Mouse (Mus musculus): ENCODE data around the gene Bcl2a1b.
"Not testable (repeated sequence)": the region's sequence is repeated elsewhere in the genome, so short reads cannot be mapped to it uniquely, and the experiment has no call there.

DNA sequence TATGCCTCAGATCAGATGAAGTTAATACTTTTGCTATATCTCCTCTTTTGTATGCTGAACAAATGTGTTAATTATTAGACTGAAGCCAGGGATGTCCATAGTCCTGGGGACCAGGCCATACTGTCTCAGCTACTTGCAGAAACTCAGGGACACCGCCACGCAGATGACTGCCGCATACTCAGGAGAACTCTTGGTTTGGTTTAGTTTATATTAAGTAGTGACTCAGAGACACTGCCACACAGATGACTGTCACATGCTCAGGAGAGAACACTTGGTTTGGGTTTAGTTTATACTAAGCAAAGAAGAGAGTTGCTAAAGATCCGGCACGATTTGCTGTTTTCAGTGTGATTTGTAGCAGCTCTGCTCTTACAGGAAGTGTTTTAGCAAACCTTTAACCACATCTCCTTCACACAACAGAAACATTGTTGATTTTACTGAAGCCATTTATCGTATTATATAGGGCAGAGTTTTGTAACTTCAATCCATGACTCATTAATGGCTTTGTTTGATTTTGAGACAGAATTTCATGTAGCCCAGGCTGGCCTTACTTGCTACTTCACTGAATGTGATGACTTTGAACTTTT lies 21.8 kb downstream of the Bcl2a1b start:
- not testable (repeated sequence) for TF ChIP-seq CTCF, EP300 (IDR thresholded peaks at IDR 0.05; ENCODE audit: low read depth)
